Mouse (Mus musculus): ENCODE measurements around the gene Mpp2.

DNA sequence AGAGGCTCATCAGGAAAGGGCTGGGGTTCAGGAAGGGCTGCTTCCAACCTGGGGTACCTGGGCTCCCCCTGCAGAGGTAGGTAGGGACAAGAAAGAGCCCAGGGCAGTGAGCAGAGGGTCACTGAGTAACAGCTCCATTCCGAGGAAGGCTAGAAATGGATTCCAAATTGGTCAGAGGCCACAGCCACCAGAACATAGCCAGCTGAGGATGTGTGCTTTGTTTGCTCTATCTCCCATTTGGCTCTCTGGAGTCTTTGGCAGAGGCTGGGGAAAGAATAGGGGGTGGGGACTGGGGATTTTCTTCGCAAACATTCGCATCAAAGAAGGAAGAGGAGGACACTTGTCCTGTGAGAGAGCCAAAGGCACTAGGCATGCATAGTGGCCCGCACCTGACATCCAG is 36.4 kb downstream of the Mpp2 start:
- TF ChIP-seq POLR2A (IDR thresholded peaks at IDR 0.05; ENCODE audit: insufficient read length, low read depth) (no peak), MAX (IDR thresholded peaks at IDR 0.05; ENCODE audit: low read depth) (no peak), REST (IDR thresholded peaks at IDR 0.05; ENCODE audit: insufficient read depth, insufficient read length) (no peak), USF1 (IDR thresholded peaks at IDR 0.05; ENCODE audit: low read depth) (no peak), TCF12 (IDR thresholded peaks at IDR 0.05; ENCODE audit: insufficient read depth, poor library complexity, severe bottlenecking) (no peak), TCF3 (IDR thresholded peaks at IDR 0.05; ENCODE audit: insufficient read length, low read depth) (no peak), CEBPB (IDR thresholded peaks at IDR 0.05; ENCODE audit: insufficient read depth, poor library complexity, severe bottlenecking) (no peak)
